Mouse (Mus musculus) forebrain, embryonic 15.5 days (tissue): Measurements from ENCODE around the gene Stc2. TPM values are rescaled to one million over a fixed set of nuclear protein-coding genes. Genes with fewer than 3 reads are reported as not detected.

Source experiments
- ATAC-seq: fragments of 200-750 bp; cut with Nextera tagmentation; replicated peaks from 2 replicates; pipeline ENCODE4 v1.8.0; 2017; ENCODE audit warnings: mild to moderate bottlenecking, moderate TSS enrichment, moderate library complexity
- H3K27ac ChIP-seq: fragments of 300-500 bp; sonication (generic); replicated peaks from 2 replicates; pipeline ENCODE4 v1.5.1; 2015; ENCODE audit warnings: mild to moderate bottlenecking, inconsistent platforms
- H3K27me3 ChIP-seq: fragments of 300-500 bp; sonication (generic); 2 replicates; pipeline ENCODE4 v1.6.1; 2015; ENCODE audit warnings: inconsistent platforms
- H3K36me3 ChIP-seq: fragments of 300-500 bp; sonication (generic); 2 replicates; pipeline ENCODE4 v1.6.1; 2015; ENCODE audit warnings: mild to moderate bottlenecking, inconsistent platforms
- H3K4me1 ChIP-seq: fragments of 300-500 bp; sonication (generic); 2 replicates; pipeline ENCODE4 v1.6.1; 2015; ENCODE audit warnings: inconsistent platforms
- H3K4me2 ChIP-seq: fragments of 300-500 bp; sonication (generic); replicated peaks from 2 replicates; pipeline ENCODE4 v1.6.1; 2015; ENCODE audit warnings: mild to moderate bottlenecking, inconsistent platforms
- H3K4me3 ChIP-seq: fragments of 300-500 bp; sonication (generic); 2 replicates; pipeline ENCODE4 v1.5.1; 2015; ENCODE audit warnings: mild to moderate bottlenecking, inconsistent platforms
- H3K9ac ChIP-seq: fragments of 300-500 bp; sonication (generic); replicated peaks from 2 replicates; pipeline ENCODE4 v1.6.1; 2015; ENCODE audit warnings: mild to moderate bottlenecking, inconsistent platforms
- H3K9me3 ChIP-seq: fragments of 300-500 bp; sonication (generic); 2 replicates; pipeline ENCODE4 v1.6.1; 2016; ENCODE audit warnings: inconsistent platforms
- WGBS: fragments of 180-500 bp; shearing (Covaris S2); methylation state at CpG from one replicate; pipeline ENCODE4 v1.1.7; 2015; ENCODE audit warnings: mixed read lengths; 5-methylcytosine and 5-hydroxymethylcytosine counted together
- polyA plus RNA-seq: library from polyadenylated mRNA; unstranded; fragments of >200 nt; fragmentation: Nextera tagmentation; extraction: Ambion mirVana; gene quantifications from 2 replicates; pipeline ENCODE4 v1.2.1, GENCODE M21; 2015

Gene Stc2
- polyA plus RNA-seq, 1 experiment from 2014 or later, result 1.3 TPM

GRCm38 (mm10) chr11:31382145-31382544 lies 12.3 kb upstream of the Stc2 start:
- H3K4me3 ChIP-seq, result no peak overlapping the region
- H3K27me3 ChIP-seq, result no peaks in the 10 kb centered on the region
- 81% methylated on average over 5 of the region's 5 CpGs for WGBS
- H3K9me3 ChIP-seq, result no peaks in the 10 kb centered on the region
- H3K27ac ChIP-seq, result no peak overlapping the region
- no peak overlapping the region for H3K9ac ChIP-seq
- no peak overlapping the region for H3K4me2 ChIP-seq
- no peaks in the 10 kb centered on the region for H3K4me1 ChIP-seq
- no peaks in the 10 kb centered on the region for H3K36me3 ChIP-seq
- ATAC-seq, result no peak

GRCm38 (mm10) chr11:31373438-31373837 lies 3.6 kb upstream of the Stc2 start:
- Histone ChIP-seq H3K9me3 (no peaks in the 10 kb centered on the region), H3K27ac (no peak overlapping the region), H3K4me1 (peaks cover 22% of the 10 kb centered on the region), H3K4me2 (no peak overlapping the region), H3K27me3 (peaks cover 22% of the 10 kb centered on the region), H3K36me3 (no peaks in the 10 kb centered on the region), H3K9ac (no peak overlapping the region), H3K4me3 (no peak overlapping the region)
- ATAC-seq, result no peak
- 68% methylated on average over 7 of the region's 7 CpGs for WGBS

DNA sequence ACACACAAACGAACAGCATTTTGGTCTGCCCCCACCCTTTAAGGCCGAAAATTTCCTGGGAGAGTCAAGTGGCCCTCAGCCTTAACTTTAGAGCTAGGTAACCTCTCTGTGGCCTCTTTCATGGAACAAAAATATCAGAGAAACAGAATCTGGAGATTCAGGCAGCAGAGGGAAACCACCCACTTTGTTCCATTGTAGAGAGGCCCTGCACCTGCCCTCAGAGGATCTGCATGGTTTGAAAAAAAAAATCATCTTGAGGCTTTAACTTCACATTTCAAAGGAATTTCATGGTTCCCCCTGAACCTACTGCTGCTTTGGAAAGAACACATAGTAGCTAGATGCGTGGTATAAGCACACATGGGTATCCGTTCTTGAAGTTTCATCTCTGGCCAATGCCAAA lies 2.3 kb upstream of the Stc2 start:
- Histone ChIP-seq H3K9ac (no peak overlapping the region), H3K9me3 (no peaks in the 10 kb centered on the region), H3K36me3 (no peaks in the 10 kb centered on the region), H3K4me3 (no peak overlapping the region), H3K4me2 (no peak overlapping the region), H3K4me1 (peaks cover 26% of the 10 kb centered on the region), H3K27me3 (peaks cover 22% of the 10 kb centered on the region), H3K27ac (no peak overlapping the region)
- ATAC-seq, result no peak
- WGBS, result 84% methylated on average over 4 of the region's 4 CpGs

- no peak for ATAC-seq
- 2% methylated on average over 39 of the region's 39 CpGs for WGBS
Observed at GRCm38 (mm10) chr11:31371256-31371838, 1.5 kb upstream of the Stc2 start.

DNA sequence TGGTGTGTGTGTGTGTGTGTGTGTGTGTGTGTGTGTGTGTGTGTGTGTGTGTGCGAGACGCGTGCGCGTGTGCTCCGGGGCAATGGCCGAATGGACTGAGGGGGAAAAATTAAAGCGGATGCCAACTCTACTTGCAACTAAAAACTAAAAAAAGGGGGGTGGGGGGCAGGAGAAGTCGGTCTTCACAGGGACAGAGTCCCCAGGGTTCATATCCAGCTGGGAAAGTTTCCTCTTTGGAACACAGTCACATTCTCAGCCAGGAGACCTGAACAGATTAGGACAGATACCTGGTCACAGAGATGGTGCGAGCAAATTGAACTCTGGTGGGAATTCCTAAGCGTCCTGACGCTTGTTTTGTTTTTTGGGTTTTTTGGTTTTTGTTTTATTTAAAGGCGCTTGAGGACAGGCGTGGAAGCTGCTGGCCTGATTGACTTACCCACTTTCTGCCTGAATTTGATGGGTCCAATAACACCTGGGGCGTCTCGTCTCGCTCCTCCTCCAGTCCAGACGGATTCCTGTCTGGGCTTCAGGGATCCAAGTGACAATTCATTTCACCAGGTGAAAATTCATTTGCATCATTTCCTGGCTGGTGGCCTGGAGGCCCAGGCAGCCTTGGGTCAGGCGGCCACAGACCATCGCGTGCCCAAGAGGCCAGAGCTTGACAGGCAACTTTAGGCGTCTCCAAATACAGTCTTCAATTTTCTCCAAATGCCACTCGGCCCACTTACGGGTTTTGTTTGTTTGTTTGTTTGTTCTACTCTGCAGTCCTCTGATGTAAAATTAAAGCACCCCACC lies 759 bp upstream of the Stc2 start:
- Histone ChIP-seq H3K4me1 (peaks cover 26% of the 10 kb centered on the region), H3K27ac (no peak overlapping the region), H3K9me3 (no peaks in the 10 kb centered on the region), H3K36me3 (no peaks in the 10 kb centered on the region), H3K4me2 (peak overlapping the region; percentile 100), H3K9ac (no peak overlapping the region), H3K27me3 (peaks cover 22% of the 10 kb centered on the region), H3K4me3 (peak overlapping the region; percentile 65)
- ATAC-seq, result peak; percentile 6
- WGBS, result 3% methylated on average over 22 of the region's 24 CpGs

More at GRCm38 (mm10) chr11:31371256-31371838, 1.5 kb upstream of the Stc2 start:
- H3K9ac ChIP-seq, result no peak overlapping the region
- H3K27me3 ChIP-seq, result peaks cover 22% of the 10 kb centered on the region
- no peak overlapping the region for H3K27ac ChIP-seq
- peak overlapping the region; percentile 65 for H3K4me3 ChIP-seq
- H3K9me3 ChIP-seq, result no peaks in the 10 kb centered on the region
- peaks cover 26% of the 10 kb centered on the region for H3K4me1 ChIP-seq
- no peaks in the 10 kb centered on the region for H3K36me3 ChIP-seq
- H3K4me2 ChIP-seq, result peak overlapping the region; percentile 100

GRCm38 (mm10) chr11:31368965-31369647 lies 768 bp downstream of the Stc2 start:
- peak overlapping the region; percentile 65 for H3K4me3 ChIP-seq
- H3K4me2 ChIP-seq, result peak overlapping the region; percentile 100
- H3K9me3 ChIP-seq, result no peaks in the 10 kb centered on the region
- H3K27ac ChIP-seq, result no peak overlapping the region; the same call in 1 of the 2 replicates
- peaks cover 22% of the 10 kb centered on the region for H3K27me3 ChIP-seq
- H3K4me1 ChIP-seq, result peaks cover 26% of the 10 kb centered on the region
- no peaks in the 10 kb centered on the region for H3K36me3 ChIP-seq
- ATAC-seq, result peak; percentile 80
- peak overlapping the region; percentile 37 for H3K9ac ChIP-seq
- WGBS, result under 1% methylated on average over 50 of the region's 50 CpGs

DNA sequence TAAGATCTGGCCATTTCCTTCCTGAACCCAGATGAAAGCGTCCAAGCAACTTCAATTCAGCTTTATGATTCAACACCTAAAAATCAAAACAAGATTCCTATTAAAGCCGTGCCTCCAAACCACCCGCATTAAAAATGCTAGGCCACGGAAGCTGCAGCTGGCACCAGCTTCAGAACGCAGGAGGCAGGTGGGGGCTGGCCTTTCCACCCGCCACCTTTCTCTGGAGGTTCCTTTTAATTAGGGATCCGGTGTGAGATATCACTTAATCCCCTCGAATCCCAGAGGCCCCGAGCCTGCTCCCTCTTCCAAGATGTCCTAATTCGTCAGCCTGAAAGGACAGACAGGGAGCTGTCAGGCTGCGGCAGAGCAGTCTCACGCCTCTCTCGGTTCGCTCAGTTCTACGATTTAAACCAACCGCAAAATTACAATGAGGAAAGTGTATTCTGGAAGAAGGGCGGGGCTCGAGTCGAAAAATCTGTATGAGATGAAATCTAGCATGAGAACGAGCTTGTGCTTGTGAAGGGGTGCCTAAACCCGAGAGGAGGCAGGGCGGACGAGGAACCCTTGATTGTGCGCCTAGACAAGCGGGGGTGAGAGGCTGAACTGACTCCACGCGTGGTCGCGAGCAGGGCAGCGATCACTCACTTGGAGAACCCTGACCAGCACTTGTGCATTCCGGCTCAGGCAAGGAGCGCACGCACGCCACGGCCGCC lies 1.5 kb downstream of the Stc2 start:
- Histone ChIP-seq H3K9me3 (no peaks in the 10 kb centered on the region), H3K9ac (peak overlapping the region; percentile 37), H3K36me3 (no peaks in the 10 kb centered on the region), H3K4me3 (peak overlapping the region; percentile 65), H3K4me2 (peak overlapping the region; percentile 100), H3K27ac (no peak overlapping the region), H3K4me1 (peaks cover 26% of the 10 kb centered on the region), H3K27me3 (peaks cover 22% of the 10 kb centered on the region)
- WGBS, result 2% methylated on average over 36 of the region's 36 CpGs
- peak; percentile 35 for ATAC-seq

- Histone ChIP-seq H3K36me3 (no peaks in the 10 kb centered on the region), H3K4me1 (peaks cover 26% of the 10 kb centered on the region), H3K27ac (no peak overlapping the region), H3K4me2 (no peak overlapping the region), H3K9ac (no peak overlapping the region), H3K4me3 (no peak overlapping the region), H3K9me3 (no peaks in the 10 kb centered on the region), H3K27me3 (peaks cover 15% of the 10 kb centered on the region)
- 96% methylated on average over 4 of the region's 4 CpGs for WGBS
- no peak for ATAC-seq
Observed at GRCm38 (mm10) chr11:31366827-31367226, 3.0 kb downstream of the Stc2 start.

- Histone ChIP-seq H3K4me3 (no peak overlapping the region), H3K9ac (no peak overlapping the region), H3K4me1 (peaks cover 23% of the 10 kb centered on the region), H3K27me3 (peaks cover 11% of the 10 kb centered on the region), H3K36me3 (no peaks in the 10 kb centered on the region), H3K4me2 (no peak overlapping the region), H3K27ac (no peak overlapping the region), H3K9me3 (no peaks in the 10 kb centered on the region)
- WGBS, result 85% methylated on average over 2 of the region's 2 CpGs
- no peak for ATAC-seq
Observed at GRCm38 (mm10) chr11:31366421-31366820, 3.5 kb downstream of the Stc2 start.

- Histone ChIP-seq H3K9me3 (no peaks in the 10 kb centered on the region), H3K4me1 (peaks cover 19% of the 10 kb centered on the region), H3K4me3 (no peak overlapping the region), H3K4me2 (no peak overlapping the region), H3K36me3 (no peaks in the 10 kb centered on the region), H3K9ac (no peak overlapping the region), H3K27ac (no peak overlapping the region), H3K27me3 (peaks cover 7% of the 10 kb centered on the region)
- 86% methylated on average over 2 of the region's 2 CpGs for WGBS
- no peak for ATAC-seq
Observed at GRCm38 (mm10) chr11:31365981-31366380, 3.9 kb downstream of the Stc2 start.

DNA sequence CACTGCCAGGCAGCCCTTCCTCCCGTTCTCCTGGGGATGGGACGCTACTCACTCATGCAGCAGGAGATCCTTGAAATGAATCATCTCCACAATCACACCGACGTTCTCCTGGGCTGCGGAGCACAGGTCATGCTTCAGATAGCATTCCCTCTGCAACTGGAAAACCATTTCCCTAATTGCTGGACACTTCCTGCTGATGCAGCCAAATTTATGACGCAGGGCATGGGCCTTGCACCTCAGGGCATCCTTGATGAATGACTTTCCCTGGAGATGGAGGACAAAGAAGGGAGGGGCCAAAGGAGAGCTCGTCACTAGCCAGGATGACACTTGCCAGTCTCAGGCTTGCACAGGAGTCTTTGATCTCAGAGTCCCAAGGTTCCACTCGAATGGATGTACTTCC lies 4.6 kb downstream of the Stc2 start:
- H3K27ac ChIP-seq, result no peak overlapping the region
- ATAC-seq, result no peak
- no peaks in the 10 kb centered on the region for H3K9me3 ChIP-seq
- no peaks in the 10 kb centered on the region for H3K36me3 ChIP-seq
- H3K9ac ChIP-seq, result no peak overlapping the region
- H3K4me1 ChIP-seq, result peaks cover 13% of the 10 kb centered on the region
- 83% methylated on average over 8 of the region's 8 CpGs for WGBS
- H3K27me3 ChIP-seq, result no peaks in the 10 kb centered on the region
- no peak overlapping the region for H3K4me2 ChIP-seq
- no peak overlapping the region for H3K4me3 ChIP-seq

GRCm38 (mm10) chr11:31362856-31363255 lies 7.0 kb downstream of the Stc2 start:
- no peaks in the 10 kb centered on the region for H3K9me3 ChIP-seq
- no peaks in the 10 kb centered on the region for H3K36me3 ChIP-seq
- 82% methylated on average over 1 of the region's 1 CpGs for WGBS
- H3K4me2 ChIP-seq, result no peak overlapping the region
- H3K27me3 ChIP-seq, result no peaks in the 10 kb centered on the region
- ATAC-seq, result no peak
- no peak overlapping the region for H3K27ac ChIP-seq
- H3K9ac ChIP-seq, result no peak overlapping the region
- H3K4me1 ChIP-seq, result no peaks in the 10 kb centered on the region
- H3K4me3 ChIP-seq, result no peak overlapping the region
